Mouse (Mus musculus): ENCODE results near the gene Gm10666.
"Not testable (repeated sequence)": the region's sequence is repeated elsewhere in the genome, so short reads cannot be mapped to it uniquely, and the experiment has no call there.

Gene Gm10666

GRCm38 (mm10) chr7:22134641-22135040 lies at the start of gene Gm10666:
TSS of gene Gm10666 (minus strand) at chr7:22134741.
- DNase-seq: not testable (repeated sequence)

GRCm38 (mm10) chr7:22163935-22164334 lies 29.4 kb upstream of the Gm10666 start, which contains the start of gene Vmn1r142:
TSS of gene Vmn1r142 (minus strand) at chr7:22164035.
- DNase-seq: not testable (repeated sequence)

- not testable (repeated sequence) for DNase-seq
These were observed 16.4 kb downstream of the Gm10666 start, which contains the start of gene Gm16451 for GRCm38 (mm10) chr7:22118145-22118544. TSS of gene Gm16451 (minus strand) at chr7:22118245.

Measured in right cerebral cortex, adult 18-20 months (tissue).